Mouse (Mus musculus) ovary, adult 2 months (tissue): Measurements from ENCODE around the gene Kank4. TPM values are rescaled to one million over a fixed set of nuclear protein-coding genes. Genes with fewer than 3 reads are reported as not detected.

Experiments
- polyA plus RNA-seq: library from polyadenylated mRNA; depleted of rRNA; stranded (reverse); fragments of >200 nt; gene quantifications from 2 replicates; pipeline ENCODE4 v1.2.3, GENCODE M21; 2012; rRNA removed

Kank4 gene
- 4.0 and 5.6 TPM in 2 replicates for polyA plus RNA-seq

DNA sequence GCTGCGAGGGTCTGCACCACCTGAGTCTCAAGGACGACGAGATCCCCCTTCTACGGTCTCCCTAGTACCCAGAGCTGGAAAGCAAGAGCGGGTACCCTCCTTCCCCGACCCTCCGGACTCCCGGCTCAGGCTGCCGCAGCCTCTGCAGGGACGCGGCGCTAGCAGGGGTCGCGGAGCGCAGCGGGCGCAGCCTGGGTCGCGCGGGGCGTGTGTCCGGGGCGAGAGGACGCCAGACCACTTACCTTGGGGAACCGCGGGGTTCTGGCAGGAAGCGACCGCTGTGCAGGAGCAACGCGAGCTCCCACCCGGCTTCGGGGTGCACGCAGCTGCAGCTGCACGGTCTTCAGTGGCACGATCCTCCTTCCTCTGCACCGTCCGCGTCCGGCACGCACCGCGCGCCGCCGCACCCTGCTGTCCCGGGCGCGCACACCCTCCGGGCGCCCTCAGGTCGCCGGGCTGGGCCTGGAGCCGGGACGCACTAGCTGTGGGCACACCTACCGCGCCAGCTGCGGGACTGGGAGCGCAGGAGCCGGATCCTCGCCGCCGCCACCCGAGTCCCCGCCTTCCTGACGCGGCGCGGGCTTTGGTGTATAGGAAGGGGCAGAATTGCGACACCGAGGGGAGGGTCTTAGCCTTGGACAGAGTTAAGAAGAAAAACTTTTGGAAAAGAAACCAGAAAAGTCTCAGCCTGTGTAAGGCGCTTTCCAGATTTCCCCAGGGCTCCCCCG, at the start of gene Kank4:
TSS of gene Kank4 (minus strand) at position 354 of the 728 bp plus-strand sequence.

DNA sequence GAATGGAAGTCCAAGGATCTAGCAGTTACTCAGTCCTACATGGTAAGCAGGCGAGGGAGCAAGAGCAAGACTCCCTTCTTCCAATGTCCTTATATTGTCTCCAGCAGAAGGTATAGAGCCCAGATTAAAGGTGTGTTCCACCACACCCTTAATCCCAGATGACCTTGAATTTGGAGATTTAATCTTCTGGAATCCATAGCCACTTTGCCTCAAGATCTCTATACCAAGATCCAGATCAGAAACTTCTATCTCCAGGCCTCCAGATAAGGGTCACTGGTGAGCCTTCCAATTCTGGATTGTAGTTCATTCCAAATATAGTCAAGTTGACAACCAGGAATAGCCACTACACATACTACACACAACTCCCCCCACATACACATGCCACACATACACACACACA, 6.4 kb upstream of the Kank4 start, which contains the start of gene I0C0044D17Rik:
TSS of gene I0C0044D17Rik (minus strand) at position 101 of the 400 bp plus-strand sequence.

DNA sequence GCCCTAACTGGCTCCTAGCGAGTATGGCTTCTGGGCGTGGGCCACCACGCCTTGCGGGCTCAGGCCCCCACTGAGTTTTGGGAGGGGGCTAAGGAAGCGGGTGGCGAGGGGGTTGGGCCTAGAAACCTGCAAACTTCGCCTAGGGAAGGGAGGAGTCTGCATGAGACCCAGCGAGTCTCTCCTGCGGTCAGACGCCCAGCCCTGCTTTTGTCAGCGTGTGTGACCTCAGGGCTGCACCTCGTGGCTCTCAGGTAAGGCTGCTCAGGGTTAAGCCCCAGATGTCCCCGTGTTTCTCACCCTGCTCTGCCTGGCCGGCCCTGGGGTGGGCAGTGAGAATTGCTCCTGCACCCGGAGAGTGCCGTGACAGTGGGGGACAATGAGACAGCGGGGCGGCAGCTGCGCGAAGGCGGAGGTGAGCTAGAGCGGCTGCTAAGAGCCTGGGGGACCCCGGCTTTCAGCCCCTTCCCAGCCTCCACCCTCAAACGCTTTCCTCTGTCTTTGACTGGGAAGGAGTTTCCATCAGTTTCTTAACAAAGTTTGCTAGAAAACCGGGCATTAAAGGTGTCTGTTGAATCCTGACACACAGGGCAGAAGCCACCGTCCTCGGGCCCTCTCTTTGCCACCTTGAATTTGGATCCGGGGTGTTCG, 90.6 kb downstream of the Kank4 start, which contains the start of gene L1td1:
TSS of gene L1td1 (plus strand) at position 145 of the 648 bp plus-strand sequence.

Other genes with a start within 250 kb of the Kank4 start
- not detected in 2 replicates for gene L1td1, start 90.8 kb downstream of the Kank4 start, polyA plus RNA-seq
- not detected in 2 replicates for gene I0C0044D17Rik, start 6.3 kb upstream of the Kank4 start, polyA plus RNA-seq
- gene Usp1, start 106.3 kb upstream of the Kank4 start, polyA plus RNA-seq: 262 and 598 TPM in 2 replicates
- gene Angptl3, start 213.4 kb upstream of the Kank4 start, polyA plus RNA-seq: 0.33 TPM in 1 of 2 replicates, not detected in the other